Mouse (Mus musculus): ENCODE measurements around the gene Lmo7. TPM values are rescaled to one million over a fixed set of nuclear protein-coding genes. Genes with fewer than 3 reads are reported as not detected.

Lmo7 gene
- polyA plus RNA-seq, 1 experiment from 2014 or later, result 3.6 TPM

DNA sequence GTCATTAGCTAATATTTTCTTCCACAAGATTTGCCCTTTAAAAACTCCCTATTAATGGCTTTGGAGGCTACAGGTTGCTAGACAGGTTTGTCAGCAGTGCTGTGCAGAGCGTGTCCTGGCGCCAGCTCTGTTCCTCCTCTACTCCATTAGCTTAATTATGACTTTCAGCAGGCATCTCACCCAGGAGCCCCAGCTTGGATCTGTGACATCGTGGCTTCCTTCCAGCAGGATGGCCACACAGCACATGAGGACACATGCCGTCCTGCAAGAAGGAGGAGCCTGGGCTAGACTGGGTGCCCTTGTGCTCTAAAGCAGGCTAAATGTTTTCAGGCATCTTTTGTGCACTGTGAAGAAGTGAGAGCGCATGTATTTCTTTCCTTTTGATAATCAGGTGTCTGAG lies 58.1 kb downstream of the Lmo7 start:
- Histone ChIP-seq H3K27ac (ENCODE audit: low read length) (no peak overlapping the region), H3K4me1 (ENCODE audit: control insufficient read depth, low read depth, low read length) (no peaks in the 10 kb centered on the region), H3K9ac (ENCODE audit: low read depth, low read length) (no peak overlapping the region), H3K4me3 (ENCODE audit: low read depth, low read length) (no peak overlapping the region), H3K9me3 (replicated peaks; ENCODE audit: control insufficient read depth, low read length) (no peaks in the 10 kb centered on the region), H3K27me3 (ENCODE audit: control insufficient read depth, insufficient read depth, low read depth, low read length) (no peaks in the 10 kb centered on the region), H3K36me3 (ENCODE audit: control insufficient read depth, insufficient read depth) (no peaks in the 10 kb centered on the region), H3K4me2 (ENCODE audit: low read depth, low read length) (no peak overlapping the region)
- 55% methylated on average over 5 of the region's 5 CpGs for WGBS (ENCODE audit: insufficient replicate concordance)
- ATAC-seq (ENCODE audit: low read depth), result no peak

DNA sequence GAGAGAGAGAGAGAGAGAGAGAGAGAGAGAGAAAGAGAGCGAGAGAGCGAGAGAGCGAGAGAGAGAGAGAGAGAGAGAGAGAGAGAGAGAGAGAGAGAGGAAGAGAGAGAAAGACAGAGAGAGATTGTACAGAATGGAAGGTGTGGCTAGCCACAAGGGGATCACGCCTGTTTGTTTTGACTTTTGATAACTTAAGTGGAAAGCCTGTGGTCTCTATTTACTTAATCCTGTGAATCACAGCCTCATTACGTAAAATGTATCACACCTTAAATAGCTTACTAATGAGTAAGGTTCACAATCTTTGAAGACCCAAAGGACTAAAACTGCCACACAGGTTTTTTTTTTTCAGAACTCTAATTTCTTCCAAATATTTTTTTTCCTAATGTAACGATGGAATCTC lies 58.7 kb downstream of the Lmo7 start:
- WGBS (ENCODE audit: insufficient replicate concordance), result 53% methylated on average over 3 of the region's 6 CpGs
- Histone ChIP-seq H3K4me2 (ENCODE audit: low read depth, low read length) (no peak overlapping the region), H3K4me1 (ENCODE audit: control insufficient read depth, low read depth, low read length) (no peaks in the 10 kb centered on the region), H3K9ac (ENCODE audit: low read depth, low read length) (no peak overlapping the region), H3K27ac (ENCODE audit: low read length) (no peak overlapping the region), H3K27me3 (ENCODE audit: control insufficient read depth, insufficient read depth, low read depth, low read length) (no peaks in the 10 kb centered on the region), H3K9me3 (replicated peaks; ENCODE audit: control insufficient read depth, low read length) (no peaks in the 10 kb centered on the region), H3K4me3 (ENCODE audit: low read depth, low read length) (no peak overlapping the region), H3K36me3 (ENCODE audit: control insufficient read depth, insufficient read depth) (no peaks in the 10 kb centered on the region)
- no peak for ATAC-seq (ENCODE audit: low read depth)

DNA sequence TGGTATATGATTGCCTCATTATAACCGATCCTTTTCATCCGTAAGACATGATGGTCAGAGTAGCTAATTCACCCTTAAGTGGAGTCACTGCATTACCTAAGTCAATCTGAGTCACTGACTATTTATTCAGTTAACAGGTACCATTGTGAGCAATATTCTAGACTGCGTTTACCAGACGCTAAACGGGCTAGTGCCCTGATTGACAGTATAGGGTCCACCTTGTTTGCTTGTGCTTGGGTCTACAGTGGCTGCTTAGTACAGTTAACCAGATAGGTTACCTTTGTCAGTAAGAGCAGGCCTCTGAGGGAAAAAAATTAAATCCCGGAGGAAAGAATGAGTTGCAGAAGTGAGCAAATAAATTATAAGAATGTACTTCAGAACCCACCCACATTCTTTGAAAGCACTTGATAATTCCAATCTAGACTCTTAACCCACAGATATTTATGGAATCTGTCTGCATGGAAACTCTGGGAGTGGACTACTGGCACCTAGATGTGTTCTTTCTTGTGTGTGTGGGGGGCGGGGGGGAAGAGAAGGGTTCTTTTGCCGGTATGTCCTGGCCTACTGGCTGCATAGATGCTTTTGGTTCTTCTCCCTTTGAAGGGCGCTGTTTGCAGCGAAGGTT lies 64.9 kb downstream of the Lmo7 start:
- Histone ChIP-seq H3K4me3 (ENCODE audit: low read depth, low read length) (no peak overlapping the region), H3K27me3 (ENCODE audit: control insufficient read depth, insufficient read depth, low read depth, low read length) (no peaks in the 10 kb centered on the region), H3K27ac (ENCODE audit: low read length) (no peak overlapping the region), H3K36me3 (ENCODE audit: control insufficient read depth, insufficient read depth) (no peaks in the 10 kb centered on the region), H3K9me3 (replicated peaks; ENCODE audit: control insufficient read depth, low read length) (no peaks in the 10 kb centered on the region), H3K9ac (ENCODE audit: low read depth, low read length) (no peak overlapping the region), H3K4me2 (ENCODE audit: low read depth, low read length) (no peak overlapping the region), H3K4me1 (ENCODE audit: control insufficient read depth, low read depth, low read length) (no peaks in the 10 kb centered on the region)
- ATAC-seq (ENCODE audit: low read depth), result no peak
- WGBS (ENCODE audit: insufficient replicate concordance), result 77% methylated on average over 10 of the region's 10 CpGs

DNA sequence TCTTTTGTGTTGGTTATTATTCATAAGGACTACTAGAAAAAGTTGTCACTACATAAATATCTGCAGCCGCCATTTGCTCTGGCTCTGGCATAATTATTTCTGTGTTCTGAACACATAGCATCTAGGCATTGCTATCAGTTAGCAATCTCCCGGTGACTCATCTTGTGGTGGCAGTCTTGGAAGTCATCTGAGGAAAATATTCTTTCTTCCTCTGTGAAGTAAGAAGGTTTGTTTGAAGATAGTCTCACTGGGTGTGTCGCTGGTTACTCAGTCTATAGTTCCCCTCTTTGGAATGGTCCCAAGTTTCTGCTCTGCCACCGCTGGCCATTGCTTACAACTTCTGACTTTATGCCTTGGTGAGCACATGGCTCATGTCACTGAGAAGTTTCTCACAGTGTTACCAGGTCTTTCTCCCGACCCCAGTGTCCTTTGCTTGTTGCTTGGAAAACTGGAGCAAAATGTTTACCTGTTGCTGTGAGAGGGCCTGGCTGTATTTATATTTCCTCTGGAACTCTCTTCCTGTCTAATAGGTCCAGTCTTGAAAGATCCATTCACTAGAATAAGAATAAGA lies 68.3 kb downstream of the Lmo7 start:
- Histone ChIP-seq H3K4me2 (ENCODE audit: low read depth, low read length) (no peak overlapping the region), H3K4me3 (ENCODE audit: low read depth, low read length) (no peak overlapping the region), H3K27ac (ENCODE audit: low read length) (no peak overlapping the region), H3K27me3 (ENCODE audit: control insufficient read depth, insufficient read depth, low read depth, low read length) (no peaks in the 10 kb centered on the region), H3K36me3 (ENCODE audit: control insufficient read depth, insufficient read depth) (no peaks in the 10 kb centered on the region), H3K9me3 (replicated peaks; ENCODE audit: control insufficient read depth, low read length) (no peaks in the 10 kb centered on the region), H3K4me1 (ENCODE audit: control insufficient read depth, low read depth, low read length) (no peaks in the 10 kb centered on the region), H3K9ac (ENCODE audit: low read depth, low read length) (no peak overlapping the region)
- 53% methylated on average over 5 of the region's 5 CpGs for WGBS (ENCODE audit: insufficient replicate concordance)
- no peak for ATAC-seq (ENCODE audit: low read depth)

DNA sequence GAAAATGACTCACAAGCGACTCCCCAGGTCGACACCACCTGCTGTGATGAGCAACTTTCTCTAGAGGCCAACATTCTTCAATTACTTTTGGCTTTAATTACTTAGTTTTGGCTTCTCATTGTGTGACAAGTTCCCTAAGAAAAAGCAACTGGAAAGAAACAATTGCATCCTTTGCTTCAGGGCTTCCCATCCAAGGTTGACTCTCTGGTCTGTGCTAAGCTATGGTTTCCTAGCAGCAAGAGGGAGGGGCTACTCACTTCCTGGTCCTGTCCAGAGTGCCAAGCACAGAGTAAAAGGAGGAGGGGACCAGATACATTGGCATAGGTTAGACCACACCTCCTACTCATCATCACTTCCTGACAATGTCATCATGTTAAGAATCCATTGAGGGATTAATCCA lies 69.0 kb downstream of the Lmo7 start:
- Histone ChIP-seq H3K4me1 (ENCODE audit: control insufficient read depth, low read depth, low read length) (no peaks in the 10 kb centered on the region), H3K9me3 (replicated peaks; ENCODE audit: control insufficient read depth, low read length) (no peaks in the 10 kb centered on the region), H3K4me3 (ENCODE audit: low read depth, low read length) (no peak overlapping the region), H3K36me3 (ENCODE audit: control insufficient read depth, insufficient read depth) (no peaks in the 10 kb centered on the region), H3K9ac (ENCODE audit: low read depth, low read length) (no peak overlapping the region), H3K4me2 (ENCODE audit: low read depth, low read length) (no peak overlapping the region), H3K27ac (ENCODE audit: low read length) (no peak overlapping the region), H3K27me3 (ENCODE audit: control insufficient read depth, insufficient read depth, low read depth, low read length) (no peaks in the 10 kb centered on the region)
- WGBS (ENCODE audit: insufficient replicate concordance), result 64% methylated on average over 2 of the region's 2 CpGs
- ATAC-seq (ENCODE audit: low read depth), result no peak

DNA sequence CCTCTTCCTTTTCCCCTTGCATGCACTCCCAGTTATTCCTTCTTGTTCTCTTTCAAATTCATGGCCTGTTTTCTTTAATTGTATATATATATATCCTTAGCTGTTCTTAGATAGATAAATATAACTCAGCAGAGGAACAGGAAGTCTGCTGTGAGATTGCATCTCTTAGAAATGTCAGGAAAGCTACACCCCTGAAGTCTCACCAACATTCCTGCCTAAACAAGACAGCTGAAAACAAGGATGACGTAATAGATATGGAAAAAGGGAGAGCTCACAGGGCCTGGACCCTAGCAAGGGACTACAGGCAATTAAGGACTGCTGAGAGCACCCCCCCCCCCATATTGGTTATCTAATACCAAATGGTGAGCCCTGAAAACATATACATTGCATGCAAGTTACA lies 71.9 kb downstream of the Lmo7 start:
- H3K27ac ChIP-seq (ENCODE audit: low read length), result no peak overlapping the region
- no peaks in the 10 kb centered on the region for H3K27me3 ChIP-seq (ENCODE audit: control insufficient read depth, insufficient read depth, low read depth, low read length)
- 31% methylated on average over 1 of the region's 1 CpGs for WGBS (ENCODE audit: insufficient replicate concordance)
- no peaks in the 10 kb centered on the region for H3K36me3 ChIP-seq (ENCODE audit: control insufficient read depth, insufficient read depth)
- H3K9ac ChIP-seq (ENCODE audit: low read depth, low read length), result no peak overlapping the region
- no peak for ATAC-seq (ENCODE audit: low read depth)
- H3K9me3 ChIP-seq (replicated peaks; ENCODE audit: control insufficient read depth, low read length), result no peaks in the 10 kb centered on the region
- H3K4me3 ChIP-seq (ENCODE audit: low read depth, low read length), result no peak overlapping the region
- no peak overlapping the region for H3K4me2 ChIP-seq (ENCODE audit: low read depth, low read length)
- H3K4me1 ChIP-seq (ENCODE audit: control insufficient read depth, low read depth, low read length), result no peaks in the 10 kb centered on the region

DNA sequence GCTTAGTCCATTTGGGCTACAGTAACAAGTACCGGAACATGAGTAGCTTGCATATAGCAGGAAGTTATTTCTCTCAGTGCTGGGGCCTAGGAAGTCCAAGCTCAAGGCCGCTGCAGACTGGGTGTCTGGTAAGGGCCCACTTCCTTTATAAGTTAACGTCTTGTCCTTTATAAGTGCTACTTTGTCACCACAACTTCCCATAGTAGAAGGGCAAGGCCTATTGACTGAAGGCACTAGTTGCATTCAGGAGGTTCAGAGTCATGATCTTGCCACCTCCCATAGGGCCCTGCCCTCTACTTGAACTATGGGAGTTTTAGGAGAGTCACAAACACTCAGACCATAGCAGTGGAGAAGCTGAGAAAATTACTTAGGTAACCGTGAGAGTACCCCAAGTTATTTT lies 74.4 kb downstream of the Lmo7 start:
- 30% methylated on average over 4 of the region's 4 CpGs for WGBS (ENCODE audit: insufficient replicate concordance)
- no peak overlapping the region for H3K27ac ChIP-seq (ENCODE audit: low read length)
- no peak overlapping the region for H3K4me2 ChIP-seq (ENCODE audit: low read depth, low read length)
- H3K4me3 ChIP-seq (ENCODE audit: low read depth, low read length), result no peak overlapping the region
- no peak overlapping the region for H3K9ac ChIP-seq (ENCODE audit: low read depth, low read length)
- H3K4me1 ChIP-seq (ENCODE audit: control insufficient read depth, low read depth, low read length), result no peaks in the 10 kb centered on the region
- ATAC-seq (ENCODE audit: low read depth), result no peak
- H3K9me3 ChIP-seq (replicated peaks; ENCODE audit: control insufficient read depth, low read length), result no peaks in the 10 kb centered on the region
- H3K27me3 ChIP-seq (ENCODE audit: control insufficient read depth, insufficient read depth, low read depth, low read length), result no peaks in the 10 kb centered on the region
- H3K36me3 ChIP-seq (ENCODE audit: control insufficient read depth, insufficient read depth), result no peaks in the 10 kb centered on the region

DNA sequence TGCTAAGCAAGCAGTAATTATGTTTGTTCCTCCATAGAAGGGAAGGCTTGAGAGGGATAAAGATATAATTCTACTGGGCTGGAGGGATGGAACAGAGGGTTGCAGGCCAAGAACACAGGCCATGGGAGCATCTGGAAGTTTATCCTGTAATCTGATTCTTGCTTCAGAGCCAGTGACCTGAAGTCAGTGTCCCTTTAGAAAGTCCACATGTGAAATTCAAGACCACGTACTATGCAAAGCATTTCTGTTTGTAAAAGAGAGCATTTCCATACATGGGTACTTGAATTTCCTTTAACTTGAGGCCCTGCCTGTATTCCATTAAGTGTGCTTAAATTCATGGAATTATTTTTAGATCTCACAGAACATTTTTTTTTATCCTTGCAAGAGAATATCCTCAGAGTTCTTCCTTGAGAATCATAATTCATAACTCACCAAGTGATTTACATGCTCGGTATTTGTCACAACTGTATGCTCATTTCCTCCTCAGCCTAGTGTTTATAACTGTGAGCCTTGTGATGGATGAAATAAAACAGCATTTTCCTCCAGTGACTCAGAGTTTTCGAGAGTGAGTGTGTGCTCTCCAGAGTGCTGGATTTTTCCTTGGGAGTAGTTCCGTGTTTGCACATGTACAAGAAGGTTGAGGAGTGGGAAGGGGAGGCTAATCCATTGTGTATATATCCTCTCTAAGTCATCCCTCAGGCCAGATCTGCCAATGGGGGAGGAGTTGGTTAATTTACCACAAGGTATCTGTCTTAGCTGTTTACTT lies 75.0 kb downstream of the Lmo7 start:
- Histone ChIP-seq H3K4me1 (ENCODE audit: control insufficient read depth, low read depth, low read length) (no peaks in the 10 kb centered on the region), H3K36me3 (ENCODE audit: control insufficient read depth, insufficient read depth) (no peaks in the 10 kb centered on the region), H3K4me3 (ENCODE audit: low read depth, low read length) (no peak overlapping the region), H3K9me3 (replicated peaks; ENCODE audit: control insufficient read depth, low read length) (no peaks in the 10 kb centered on the region), H3K27ac (ENCODE audit: low read length) (no peak overlapping the region), H3K9ac (ENCODE audit: low read depth, low read length) (no peak overlapping the region), H3K4me2 (ENCODE audit: low read depth, low read length) (no peak overlapping the region), H3K27me3 (ENCODE audit: control insufficient read depth, insufficient read depth, low read depth, low read length) (no peaks in the 10 kb centered on the region)
- WGBS (ENCODE audit: insufficient replicate concordance), result 53% methylated on average over 4 of the region's 4 CpGs
- ATAC-seq (ENCODE audit: low read depth), result no peak

DNA sequence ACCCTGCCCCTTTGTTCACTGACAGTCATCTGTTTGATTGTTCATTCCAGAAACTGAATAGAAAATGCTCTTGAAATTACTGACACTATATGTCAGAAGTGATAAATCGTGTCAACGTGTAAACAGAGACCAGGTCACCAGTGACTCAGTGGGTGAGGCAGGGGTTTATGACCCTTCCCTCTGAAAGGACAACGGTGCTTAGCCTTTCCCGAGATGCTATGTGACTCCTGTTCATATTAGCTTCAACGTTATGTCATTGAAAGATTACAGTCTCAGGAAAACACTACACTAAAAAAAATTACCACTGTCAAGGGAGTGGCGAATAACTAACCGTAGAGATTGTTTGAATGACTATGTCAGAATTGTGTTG lies 75.6 kb downstream of the Lmo7 start:
- no peaks in the 10 kb centered on the region for H3K4me1 ChIP-seq (ENCODE audit: control insufficient read depth, low read depth, low read length)
- H3K27me3 ChIP-seq (ENCODE audit: control insufficient read depth, insufficient read depth, low read depth, low read length), result no peaks in the 10 kb centered on the region
- H3K9ac ChIP-seq (ENCODE audit: low read depth, low read length), result no peak overlapping the region
- H3K27ac ChIP-seq (ENCODE audit: low read length), result no peak overlapping the region
- ATAC-seq (ENCODE audit: low read depth), result no peak
- H3K4me3 ChIP-seq (ENCODE audit: low read depth, low read length), result no peak overlapping the region
- no peak overlapping the region for H3K4me2 ChIP-seq (ENCODE audit: low read depth, low read length)
- 56% methylated on average over 7 of the region's 7 CpGs for WGBS (ENCODE audit: insufficient replicate concordance)
- no peaks in the 10 kb centered on the region for H3K9me3 ChIP-seq (replicated peaks; ENCODE audit: control insufficient read depth, low read length)
- no peaks in the 10 kb centered on the region for H3K36me3 ChIP-seq (ENCODE audit: control insufficient read depth, insufficient read depth)

Measured in liver, embryonic 16.5 days (tissue).